Mouse (Mus musculus): ENCODE measurements around the gene Zwilch. TPM values are rescaled to one million over a fixed set of nuclear protein-coding genes. Genes with fewer than 3 reads are reported as not detected.
"Not testable (repeated sequence)": the region's sequence is repeated elsewhere in the genome, so short reads cannot be mapped to it uniquely, and the experiment has no call there.

The Zwilch gene
- polyA plus RNA-seq, 1 experiment from 2014 or later: 12.2 TPM

DNA sequence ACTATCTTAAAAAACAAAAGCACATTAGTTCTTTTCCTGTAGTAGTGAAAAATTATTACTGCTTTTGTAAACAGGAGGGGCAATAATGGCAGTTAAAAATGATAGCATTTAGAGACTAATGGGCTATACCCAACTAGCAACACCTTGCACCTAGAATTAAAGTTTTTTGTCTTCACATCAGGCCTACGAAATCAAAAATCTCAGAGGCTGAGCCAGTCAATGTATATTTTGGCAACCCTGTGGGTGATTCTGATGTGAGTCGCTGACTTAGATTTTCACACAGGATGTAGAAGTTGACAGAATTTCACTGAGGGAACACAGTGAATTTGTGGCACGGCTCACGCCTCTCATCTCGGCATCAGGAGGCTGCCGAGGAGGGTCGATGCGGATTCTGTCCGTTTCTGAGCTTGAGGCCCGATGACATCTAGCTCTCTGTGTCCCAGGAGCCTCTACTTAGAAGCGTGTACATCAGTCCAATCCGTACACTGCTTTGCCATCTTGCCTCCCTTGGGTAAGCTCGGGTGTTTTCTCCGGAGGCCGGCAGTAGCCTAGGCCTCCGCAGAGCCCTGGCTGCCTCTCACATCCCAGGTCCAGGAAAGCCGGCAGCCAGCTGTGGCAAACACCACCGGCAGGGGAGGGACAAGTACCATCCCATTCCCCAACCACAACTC is 624 bp downstream of the Zwilch start:
- WGBS (ENCODE audit: missing documents): 4% methylated on average over 18 of the region's 18 CpGs
- peak overlapping the region; percentile 100 for H3K4me3 ChIP-seq (ENCODE audit: inconsistent target)
- H3K27ac ChIP-seq: peak overlapping the region; percentile 89
- peaks cover 61% of the 10 kb centered on the region for H3K79me2 ChIP-seq (ENCODE audit: inconsistent target)
- H3K36me3 ChIP-seq (ENCODE audit: inconsistent target): peaks cover 24% of the 10 kb centered on the region

DNA sequence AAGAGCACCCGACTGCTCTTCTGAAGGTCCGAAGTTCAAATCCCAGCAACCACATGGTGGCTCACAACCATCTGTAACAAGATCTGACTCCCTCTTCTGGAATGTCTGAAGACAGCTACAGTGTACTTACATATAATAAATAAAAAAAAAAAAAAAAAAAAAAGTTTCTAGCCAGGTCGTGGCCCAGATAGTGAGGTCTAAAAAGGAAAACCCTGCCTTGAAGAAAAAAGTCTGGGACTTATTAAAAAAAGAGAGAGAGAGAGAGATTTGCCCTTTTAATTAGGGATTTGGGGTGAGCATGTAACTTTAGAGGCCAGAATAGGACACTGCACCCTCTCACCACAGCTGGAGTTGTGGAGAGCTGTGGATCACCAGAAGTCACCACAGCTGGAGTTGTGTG is 2.9 kb downstream of the Zwilch start:
- 67% methylated on average over 1 of the region's 3 CpGs for WGBS (ENCODE audit: missing documents)
- H3K36me3 ChIP-seq (ENCODE audit: inconsistent target); H3K27ac ChIP-seq; H3K4me3 ChIP-seq (ENCODE audit: inconsistent target): not testable (repeated sequence)
- H3K79me2 ChIP-seq (ENCODE audit: inconsistent target): peaks cover 46% of the 10 kb centered on the region

DNA sequence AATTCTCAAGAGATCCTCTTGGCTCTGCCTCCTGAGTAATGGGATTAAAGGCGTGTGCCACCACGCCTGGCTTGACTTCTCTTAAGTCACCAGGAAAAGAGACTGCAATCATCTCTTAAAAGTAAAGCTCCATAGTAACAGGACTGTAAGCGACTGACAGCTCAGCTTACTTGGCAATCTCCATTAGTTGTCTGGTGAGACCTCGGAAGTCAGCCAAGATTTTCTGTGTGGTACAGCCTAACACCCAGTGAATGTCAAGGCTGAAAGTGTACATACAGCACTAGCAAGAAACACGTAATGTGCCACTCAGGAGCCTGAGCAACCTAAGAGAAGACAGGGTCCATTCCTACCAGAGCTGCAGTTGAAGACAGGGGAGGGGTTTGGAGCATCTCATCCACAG is 12.4 kb downstream of the Zwilch start:
- WGBS (ENCODE audit: missing documents): 94% methylated on average over 5 of the region's 5 CpGs
- Histone ChIP-seq H3K27ac (no peak overlapping the region), H3K36me3 (ENCODE audit: inconsistent target) (no peaks in the 10 kb centered on the region), H3K79me2 (ENCODE audit: inconsistent target) (no peaks in the 10 kb centered on the region), H3K4me3 (ENCODE audit: inconsistent target) (no peak overlapping the region)

DNA sequence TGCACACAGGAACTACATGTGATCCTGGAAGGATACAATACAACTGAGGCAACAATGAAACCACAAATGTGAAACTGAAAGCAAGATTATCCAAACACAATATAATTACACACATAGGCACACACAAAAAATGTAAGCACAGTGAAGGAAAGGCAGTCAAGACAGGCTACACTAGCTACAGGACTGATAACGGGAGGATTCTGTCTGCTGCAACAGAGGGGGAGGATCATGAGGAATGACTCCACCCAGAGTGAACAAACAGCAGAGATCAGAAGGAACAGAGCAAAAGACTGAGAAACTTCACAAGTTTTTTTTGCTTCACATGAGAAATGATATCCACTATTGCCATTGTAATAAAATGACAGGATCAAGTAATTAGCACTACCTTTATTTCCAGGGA is 16.3 kb downstream of the Zwilch start:
- 100% methylated on average over 1 of the region's 1 CpGs for WGBS (ENCODE audit: missing documents)
- H3K4me3 ChIP-seq (ENCODE audit: inconsistent target): no peak overlapping the region
- no peaks in the 10 kb centered on the region for H3K79me2 ChIP-seq (ENCODE audit: inconsistent target)
- no peaks in the 10 kb centered on the region for H3K36me3 ChIP-seq (ENCODE audit: inconsistent target)
- no peak overlapping the region for H3K27ac ChIP-seq

DNA sequence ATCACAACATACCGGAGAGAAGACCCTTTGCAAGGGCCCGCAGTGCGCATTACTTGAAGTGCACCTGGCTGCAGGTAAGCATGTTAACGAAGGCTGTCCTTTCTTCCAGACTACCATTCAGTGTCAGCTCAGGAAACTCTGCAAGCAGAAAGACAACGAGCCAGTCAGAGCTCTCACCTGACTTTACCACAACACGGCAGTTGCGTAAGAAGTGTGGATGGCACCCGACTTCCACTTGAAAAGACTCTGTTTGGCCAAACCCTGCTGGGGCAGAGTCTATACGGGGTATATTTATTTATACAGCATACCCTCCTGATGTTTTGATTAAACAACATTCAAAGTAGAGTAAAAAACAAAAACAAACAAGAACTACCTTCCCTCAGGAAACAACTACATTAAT is 33.0 kb downstream of the Zwilch start:
- H3K4me3 ChIP-seq (ENCODE audit: inconsistent target): no peak overlapping the region
- H3K27ac ChIP-seq: no peak overlapping the region
- no peaks in the 10 kb centered on the region for H3K36me3 ChIP-seq (ENCODE audit: inconsistent target)
- WGBS (ENCODE audit: missing documents): 52% methylated on average over 9 of the region's 9 CpGs
- no peaks in the 10 kb centered on the region for H3K79me2 ChIP-seq (ENCODE audit: inconsistent target)

DNA sequence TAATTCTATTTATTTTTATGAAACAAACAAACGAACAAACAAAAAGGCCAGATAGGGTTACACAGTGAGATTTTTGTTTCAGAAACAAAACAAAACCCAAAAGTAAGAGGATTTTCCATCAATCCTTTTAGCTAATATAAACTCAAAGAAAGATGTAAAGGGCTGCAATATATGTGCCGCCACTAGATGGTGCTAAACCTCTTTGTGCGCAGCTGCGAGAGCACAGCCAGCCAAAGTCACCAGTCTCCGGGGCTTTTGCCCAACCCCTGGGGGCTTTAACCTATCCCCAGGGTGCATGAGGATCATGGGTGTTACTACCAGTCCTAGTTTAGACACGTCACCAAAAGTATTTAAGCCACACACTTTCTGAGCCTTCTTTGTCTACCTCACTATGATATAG is 34.0 kb downstream of the Zwilch start:
- H3K27ac ChIP-seq; H3K79me2 ChIP-seq (ENCODE audit: inconsistent target); H3K36me3 ChIP-seq (ENCODE audit: inconsistent target); H3K4me3 ChIP-seq (ENCODE audit: inconsistent target): not testable (repeated sequence)
- WGBS (ENCODE audit: missing documents): 10% methylated on average over 6 of the region's 6 CpGs

DNA sequence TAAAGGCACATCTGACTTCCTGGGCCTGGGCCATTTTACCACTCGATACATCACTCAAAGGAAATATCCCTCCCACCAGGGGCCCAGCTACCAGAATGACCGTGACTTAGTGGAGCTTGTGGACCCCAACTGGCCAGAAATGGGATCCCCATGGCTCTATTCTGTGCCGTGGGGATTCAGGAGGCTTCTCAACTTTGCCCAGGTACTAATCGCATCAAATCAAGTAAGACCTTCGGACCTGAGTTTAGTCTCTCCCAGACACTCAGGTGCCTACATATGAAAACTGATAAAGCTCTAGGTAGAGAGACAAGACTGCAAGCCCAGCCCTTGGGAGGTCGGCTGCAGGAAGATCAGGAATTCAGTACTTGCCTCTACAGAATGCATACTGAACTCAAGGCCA is 41.3 kb downstream of the Zwilch start:
- 98% methylated on average over 6 of the region's 6 CpGs for WGBS (ENCODE audit: missing documents)
- Histone ChIP-seq H3K36me3 (ENCODE audit: inconsistent target) (no peaks in the 10 kb centered on the region), H3K27ac (no peak overlapping the region), H3K4me3 (ENCODE audit: inconsistent target) (no peak overlapping the region), H3K79me2 (ENCODE audit: inconsistent target) (no peaks in the 10 kb centered on the region)

DNA sequence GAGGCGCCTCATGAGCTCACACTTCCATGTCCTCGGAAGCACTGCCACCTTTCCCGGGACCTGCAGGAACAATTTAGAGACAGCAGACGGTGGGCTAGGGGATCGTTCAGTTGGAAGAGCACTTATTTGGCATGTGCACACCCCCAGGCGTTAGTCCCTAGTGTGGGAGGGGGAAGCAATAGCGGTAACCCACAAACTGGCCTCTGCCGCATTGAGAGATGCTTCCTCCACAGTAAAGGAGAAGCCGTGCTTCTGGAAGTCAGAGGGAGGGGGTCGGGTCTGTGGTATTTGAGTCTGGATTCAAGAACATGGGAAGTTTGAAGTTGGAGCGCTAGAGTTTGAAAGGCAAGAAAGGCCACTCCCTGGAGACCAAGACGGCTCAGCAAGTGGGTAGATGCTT is 46.8 kb downstream of the Zwilch start:
- Histone ChIP-seq H3K36me3 (ENCODE audit: inconsistent target) (no peaks in the 10 kb centered on the region), H3K27ac (no peak overlapping the region), H3K79me2 (ENCODE audit: inconsistent target) (no peaks in the 10 kb centered on the region), H3K4me3 (ENCODE audit: inconsistent target) (no peak overlapping the region)
- WGBS (ENCODE audit: missing documents): 35% methylated on average over 12 of the region's 12 CpGs

DNA sequence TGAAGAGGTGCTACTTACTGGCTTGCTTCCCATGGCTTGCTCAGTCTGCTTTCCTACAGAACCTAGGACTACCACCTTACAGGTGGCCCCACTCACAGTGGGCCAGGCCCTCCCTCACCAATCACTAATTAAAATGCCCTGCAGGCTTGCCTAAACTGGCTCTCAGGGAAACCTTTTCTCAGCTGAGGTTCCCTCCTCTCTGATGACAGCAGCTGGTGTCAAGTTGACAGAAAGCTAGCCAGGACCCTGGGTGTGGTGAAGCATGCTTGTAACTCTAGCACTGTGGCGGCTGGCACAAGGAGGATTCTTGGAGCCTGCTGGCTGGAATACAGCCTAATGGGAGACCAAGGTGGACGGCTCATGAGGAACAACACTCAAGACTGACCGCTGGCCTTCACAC is 47.6 kb downstream of the Zwilch start:
- H3K36me3 ChIP-seq (ENCODE audit: inconsistent target): no peaks in the 10 kb centered on the region
- H3K79me2 ChIP-seq (ENCODE audit: inconsistent target): no peaks in the 10 kb centered on the region
- no peak overlapping the region for H3K27ac ChIP-seq
- no peak overlapping the region for H3K4me3 ChIP-seq (ENCODE audit: inconsistent target)
- 97% methylated on average over 3 of the region's 3 CpGs for WGBS (ENCODE audit: missing documents)

DNA sequence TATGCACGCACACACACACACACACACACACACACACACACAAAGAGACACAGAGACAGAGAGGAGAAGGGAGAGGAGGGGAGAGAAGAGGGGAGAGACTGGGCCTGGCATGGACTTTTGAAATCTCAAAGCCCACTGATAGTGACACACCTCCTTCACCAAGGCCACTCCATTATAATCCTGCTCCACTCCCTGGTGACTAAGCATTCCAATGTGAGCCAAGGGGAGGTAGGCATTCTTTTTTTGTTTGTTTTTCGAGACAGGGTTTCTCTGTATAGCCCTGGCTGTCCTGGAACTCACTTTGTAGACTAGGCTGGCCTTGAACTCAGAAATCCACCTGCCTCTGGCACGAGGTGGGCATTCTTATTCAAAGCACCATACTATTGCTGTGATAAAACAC is 48.1 kb downstream of the Zwilch start:
- H3K4me3 ChIP-seq (ENCODE audit: inconsistent target); H3K36me3 ChIP-seq (ENCODE audit: inconsistent target); H3K79me2 ChIP-seq (ENCODE audit: inconsistent target); H3K27ac ChIP-seq: not testable (repeated sequence)
- 89% methylated on average over 2 of the region's 3 CpGs for WGBS (ENCODE audit: missing documents)

DNA sequence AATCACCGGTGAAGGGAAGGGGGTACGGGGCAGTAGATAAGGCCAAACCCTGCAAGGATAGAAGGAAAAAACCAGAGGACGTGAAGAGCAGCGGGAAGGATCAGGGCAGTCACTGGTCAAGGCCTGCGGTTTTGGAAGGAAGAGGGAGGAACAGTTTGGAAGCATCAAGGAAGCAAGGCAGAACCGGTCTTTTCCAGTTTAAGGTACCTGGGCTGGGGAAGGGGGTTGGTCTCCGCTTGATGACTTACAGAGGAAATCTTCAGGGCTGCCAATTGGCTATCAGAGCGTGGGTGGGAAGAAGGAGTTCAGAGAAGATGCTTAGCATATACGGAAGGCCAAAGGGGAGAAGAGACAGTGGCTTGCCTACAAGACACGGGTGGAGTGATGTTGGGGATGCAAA is 50.3 kb downstream of the Zwilch start:
- Histone ChIP-seq H3K4me3 (ENCODE audit: inconsistent target) (no peak overlapping the region), H3K36me3 (ENCODE audit: inconsistent target) (no peaks in the 10 kb centered on the region), H3K79me2 (ENCODE audit: inconsistent target) (no peaks in the 10 kb centered on the region), H3K27ac (no peak overlapping the region)
- WGBS (ENCODE audit: missing documents): 92% methylated on average over 9 of the region's 10 CpGs

DNA sequence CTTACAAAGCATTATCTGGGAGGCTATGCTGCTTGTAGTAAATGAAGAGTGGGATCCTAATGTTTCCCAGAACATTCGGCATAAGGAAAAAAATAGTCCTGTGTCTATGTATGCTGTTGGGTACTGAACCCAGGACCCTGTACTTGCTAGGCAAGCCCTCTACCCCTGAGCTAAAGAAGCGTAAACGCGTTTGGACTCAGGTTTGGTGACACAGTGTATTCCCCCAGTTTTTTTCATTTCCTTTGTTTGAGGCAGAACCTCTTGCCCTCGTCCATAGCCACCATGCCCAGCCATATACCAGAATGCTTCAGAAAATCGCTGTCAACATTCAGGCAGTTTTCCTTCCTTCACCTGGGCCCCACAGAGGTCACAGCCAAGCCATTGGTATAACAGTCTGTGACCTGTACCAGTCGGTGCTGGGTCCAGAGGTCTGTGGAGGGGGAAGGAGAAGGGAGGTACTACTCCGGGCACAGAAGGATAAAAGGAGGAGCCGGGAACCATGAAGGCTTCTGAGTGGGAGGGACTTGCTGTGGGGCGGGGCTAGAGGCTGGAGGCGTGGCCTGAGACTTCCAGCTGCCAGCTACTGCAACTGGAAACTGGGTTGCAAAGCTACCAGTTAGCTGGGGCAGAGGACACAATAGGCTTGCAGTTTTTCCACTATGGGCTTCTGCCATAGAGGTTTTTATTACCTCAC is 52.2 kb downstream of the Zwilch start:
- no peak overlapping the region for H3K4me3 ChIP-seq (ENCODE audit: inconsistent target)

DNA sequence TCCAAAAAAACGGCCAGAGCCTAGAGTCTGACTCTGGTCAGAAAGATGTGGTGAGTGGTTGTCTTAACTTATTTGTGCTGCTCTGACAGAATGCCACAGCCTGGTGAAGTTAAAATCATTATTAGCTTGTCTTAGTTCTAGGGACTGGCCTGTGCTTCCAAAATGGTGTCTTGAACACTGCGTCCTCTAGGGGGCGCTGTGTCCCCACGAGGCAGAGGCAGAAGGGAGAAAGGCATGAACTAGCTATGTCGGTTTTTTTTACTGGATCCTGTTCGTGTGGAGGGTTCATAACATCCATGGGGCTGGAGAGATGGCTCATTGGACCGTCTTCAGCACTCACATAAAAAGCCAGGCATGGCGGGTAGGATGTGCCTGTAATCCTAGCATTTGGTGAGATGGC is 53.0 kb downstream of the Zwilch start:
- Histone ChIP-seq H3K36me3 (ENCODE audit: inconsistent target) (no peaks in the 10 kb centered on the region), H3K79me2 (ENCODE audit: inconsistent target) (no peaks in the 10 kb centered on the region), H3K27ac (no peak overlapping the region), H3K4me3 (ENCODE audit: inconsistent target) (no peak overlapping the region)
- 34% methylated on average over 8 of the region's 8 CpGs for WGBS (ENCODE audit: missing documents)

More for the DNA sequence above, 52.2 kb downstream of the Zwilch start:
- Histone ChIP-seq H3K36me3 (ENCODE audit: inconsistent target) (no peaks in the 10 kb centered on the region), H3K27ac (no peak overlapping the region), H3K79me2 (ENCODE audit: inconsistent target) (no peaks in the 10 kb centered on the region)
- WGBS (ENCODE audit: missing documents): 54% methylated on average over 11 of the region's 11 CpGs

DNA sequence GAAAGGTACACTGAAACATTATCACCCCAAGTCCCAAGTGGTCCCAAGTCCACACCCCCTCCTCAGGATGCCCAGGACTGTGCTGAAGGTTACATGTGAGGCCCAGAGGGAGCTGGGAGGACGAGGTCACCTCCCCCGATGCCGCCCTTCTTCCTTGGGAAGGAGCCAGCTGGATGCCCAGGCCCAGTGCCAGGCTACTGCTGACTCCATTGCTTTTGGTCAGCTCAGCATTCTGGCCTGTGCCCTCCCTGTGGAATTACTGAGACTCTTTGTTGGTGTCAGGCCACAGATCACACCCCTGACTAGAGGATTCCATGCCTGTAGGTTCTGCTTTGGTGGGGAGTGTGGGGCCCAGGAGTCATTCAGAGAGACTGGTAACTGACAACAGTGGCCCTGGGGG is 56.0 kb downstream of the Zwilch start, which contains the start of gene Lctl:
TSS of gene Lctl (plus strand) at position 272 of the 400 bp plus-strand sequence.
- H3K4me3 ChIP-seq (ENCODE audit: inconsistent target): no peak within 1 kb of the TSS
- WGBS (ENCODE audit: missing documents): 95% methylated on average over 3 of the region's 3 CpGs
- no peaks in the 10 kb centered on the region for H3K36me3 ChIP-seq (ENCODE audit: inconsistent target)
- no peaks in the 10 kb centered on the region for H3K79me2 ChIP-seq (ENCODE audit: inconsistent target)
- no peak within 1 kb of the TSS for H3K27ac ChIP-seq

DNA sequence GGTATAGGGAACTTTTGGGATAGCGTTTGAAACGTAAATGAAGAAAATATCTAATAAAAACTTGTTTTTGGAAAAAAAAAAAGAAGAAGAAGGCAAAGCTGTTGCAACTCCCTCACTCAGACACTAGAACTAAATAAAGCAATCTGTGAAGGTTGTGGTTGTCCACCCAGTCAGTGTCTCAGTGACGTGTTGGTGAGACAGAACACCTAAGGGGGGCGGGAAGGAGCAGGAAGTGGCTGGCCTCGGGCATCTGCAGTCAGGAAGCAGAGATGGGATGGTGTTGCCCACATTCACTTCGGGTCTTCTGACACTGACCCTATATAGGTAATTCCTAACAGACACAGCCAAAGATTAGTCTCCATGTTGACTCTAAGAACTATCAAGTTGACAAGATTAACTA is 57.1 kb downstream of the Zwilch start:
- H3K4me3 ChIP-seq (ENCODE audit: inconsistent target): no peak overlapping the region

More for the DNA sequence above, 57.1 kb downstream of the Zwilch start:
- Histone ChIP-seq H3K27ac (no peak overlapping the region), H3K79me2 (ENCODE audit: inconsistent target) (no peaks in the 10 kb centered on the region), H3K36me3 (ENCODE audit: inconsistent target) (no peaks in the 10 kb centered on the region)
- 29% methylated on average over 6 of the region's 6 CpGs for WGBS (ENCODE audit: missing documents)

Measured in macrophage (primary cell).